Mouse (Mus musculus) testis, adult 2 months (tissue): ENCODE measurements around the gene Ermap. TPM values are rescaled to one million over a fixed set of nuclear protein-coding genes. Genes with fewer than 3 reads are reported as not detected.

Experiments
- H3K27ac ChIP-seq: fragments of 200-500 bp; 2 replicates; pipeline ENCODE4 v1.5.1; 2012; ENCODE audit warnings: low read depth, low read length; ENCODE audit not compliant: control insufficient read depth, insufficient read depth
- H3K27me3 ChIP-seq: fragments of 200-500 bp; 2 replicates; pipeline ENCODE4 v1.6.1; 2012; ENCODE audit warnings: mild to moderate bottlenecking, low read length, moderate library complexity; ENCODE audit not compliant: control insufficient read depth, insufficient read depth
- H3K36me3 ChIP-seq: fragments of 200-500 bp; 2 replicates; pipeline ENCODE4 v1.6.1; 2012; ENCODE audit warnings: mild to moderate bottlenecking, low read length; ENCODE audit not compliant: control insufficient read depth, insufficient read depth
- H3K4me1 ChIP-seq: fragments of 200-500 bp; 2 replicates; pipeline ENCODE4 v1.6.1; 2012; ENCODE audit warnings: low read length; ENCODE audit not compliant: control insufficient read depth, insufficient read depth
- H3K4me3 ChIP-seq: fragments of 200-500 bp; 2 replicates; pipeline ENCODE4 v1.5.1; 2012; ENCODE audit warnings: low read depth, mild to moderate bottlenecking, low read length, moderate library complexity, mixed read lengths; ENCODE audit not compliant: control insufficient read depth
- CTCF ChIP-seq: fragments of 200-500 bp; IDR thresholded peaks from 2 replicates; pipeline ENCODE4 v1.5.1; 2012; ENCODE audit warnings: low read depth, mild to moderate bottlenecking, inconsistent platforms, low read length, moderate library complexity; ENCODE audit not compliant: control insufficient read depth, insufficient read depth, insufficient replicate concordance
- POLR2A ChIP-seq: fragments of 200-500 bp; IDR thresholded peaks from 2 replicates; pipeline ENCODE4 v1.6.1; 2012; ENCODE audit warnings: low read depth, mild to moderate bottlenecking, inconsistent platforms, low read length, moderate library complexity; ENCODE audit not compliant: control insufficient read depth
- polyA plus RNA-seq: library from polyadenylated mRNA; depleted of rRNA; stranded (reverse); fragments of >200 nt; gene quantifications from 2 replicates; pipeline ENCODE4 v1.2.3, GENCODE M21; 2012

Ermap gene
- polyA plus RNA-seq, 1 experiment = 0.17 TPM

GRCm38 (mm10) chr4:119224534-119224933 is 34.7 kb upstream of the Ermap start:
- H3K27me3 ChIP-seq = no peaks in the 10 kb centered on the region
- H3K36me3 ChIP-seq = peaks cover 3% of the 10 kb centered on the region
- H3K27ac ChIP-seq = no peak overlapping the region
- H3K4me3 ChIP-seq = no peak overlapping the region
- TF ChIP-seq POLR2A = no peak
- no peak for TF ChIP-seq CTCF
- H3K4me1 ChIP-seq = no peaks in the 10 kb centered on the region

GRCm38 (mm10) chr4:119223696-119224095 is 33.9 kb upstream of the Ermap start:
- Histone ChIP-seq H3K4me1 (no peaks in the 10 kb centered on the region), H3K4me3 (no peak overlapping the region), H3K27ac (no peak overlapping the region), H3K27me3 (no peaks in the 10 kb centered on the region), H3K36me3 (peaks cover 3% of the 10 kb centered on the region)
- no peak for TF ChIP-seq POLR2A
- peak; percentile 52; the same call in 1 of the 2 replicates for TF ChIP-seq CTCF

- no peaks in the 10 kb centered on the region for H3K27me3 ChIP-seq
- H3K4me3 ChIP-seq = peak within 1 kb of the TSS; percentile 79
- TF ChIP-seq POLR2A = peak; percentile 49; the same call in 1 of the 2 replicates
- TF ChIP-seq CTCF = no peak
- H3K36me3 ChIP-seq = no peaks in the 10 kb centered on the region; the same call in 1 of the 2 replicates
- H3K27ac ChIP-seq = no peak within 1 kb of the TSS
- H3K4me1 ChIP-seq = peaks cover 3% of the 10 kb centered on the region; the same call in 1 of the 2 replicates
Measured at GRCm38 (mm10) chr4:119218169-119218568, 28.4 kb upstream of the Ermap start, which contains the start of gene Tmem269. TSS of gene Tmem269 (minus strand) at chr4:119218217.

- TF ChIP-seq CTCF (no peak), POLR2A (no peak)
- no peak overlapping the region for H3K27ac ChIP-seq
- peaks cover 3% of the 10 kb centered on the region; the same call in 1 of the 2 replicates for H3K4me1 ChIP-seq
- no peaks in the 10 kb centered on the region; the same call in 1 of the 2 replicates for H3K36me3 ChIP-seq
- peak overlapping the region; percentile 79 for H3K4me3 ChIP-seq
- H3K27me3 ChIP-seq = no peaks in the 10 kb centered on the region
Measured at GRCm38 (mm10) chr4:119216667-119217066, 26.9 kb upstream of the Ermap start.

GRCm38 (mm10) chr4:119204672-119205071 is 14.9 kb upstream of the Ermap start:
- no peak overlapping the region for H3K27ac ChIP-seq
- H3K36me3 ChIP-seq = peaks cover 2% of the 10 kb centered on the region; the same call in 1 of the 2 replicates
- H3K4me1 ChIP-seq = peaks cover 2% of the 10 kb centered on the region; the same call in 1 of the 2 replicates
- no peak overlapping the region for H3K4me3 ChIP-seq
- TF ChIP-seq POLR2A (no peak), CTCF (peak; percentile 70; the same call in 1 of the 2 replicates)
- no peaks in the 10 kb centered on the region for H3K27me3 ChIP-seq

- no peak for TF ChIP-seq POLR2A
- TF ChIP-seq CTCF = no peak
Measured at GRCm38 (mm10) chr4:119198105-119198504, 8.3 kb upstream of the Ermap start.

GRCm38 (mm10) chr4:119195582-119196320 is 5.9 kb upstream of the Ermap start:
- peak overlapping the region; percentile 94 for H3K4me3 ChIP-seq
- H3K27ac ChIP-seq = 0 out of 2 replicates have a peak overlapping the region, but pooled peaks have one; percentile 36
- H3K27me3 ChIP-seq = no peaks in the 10 kb centered on the region
- peaks cover 6% of the 10 kb centered on the region for H3K4me1 ChIP-seq
- TF ChIP-seq CTCF = no peak
- no peak for TF ChIP-seq POLR2A
- H3K36me3 ChIP-seq = peaks cover under 1% of the 10 kb centered on the region; the same call in 1 of the 2 replicates

More at GRCm38 (mm10) chr4:119198105-119198504, 8.3 kb upstream of the Ermap start:
- H3K27ac ChIP-seq = no peak overlapping the region
- H3K4me1 ChIP-seq = peaks cover 8% of the 10 kb centered on the region
- H3K36me3 ChIP-seq = peaks cover 2% of the 10 kb centered on the region; the same call in 1 of the 2 replicates
- no peaks in the 10 kb centered on the region for H3K27me3 ChIP-seq
- no peak overlapping the region for H3K4me3 ChIP-seq
